Mouse (Mus musculus): ENCODE results near the gene Ppp4r1.
A peak's percentile ranks its signal among the peaks of the same experiment; 100 is the strongest.

Gene Ppp4r1

DNA sequence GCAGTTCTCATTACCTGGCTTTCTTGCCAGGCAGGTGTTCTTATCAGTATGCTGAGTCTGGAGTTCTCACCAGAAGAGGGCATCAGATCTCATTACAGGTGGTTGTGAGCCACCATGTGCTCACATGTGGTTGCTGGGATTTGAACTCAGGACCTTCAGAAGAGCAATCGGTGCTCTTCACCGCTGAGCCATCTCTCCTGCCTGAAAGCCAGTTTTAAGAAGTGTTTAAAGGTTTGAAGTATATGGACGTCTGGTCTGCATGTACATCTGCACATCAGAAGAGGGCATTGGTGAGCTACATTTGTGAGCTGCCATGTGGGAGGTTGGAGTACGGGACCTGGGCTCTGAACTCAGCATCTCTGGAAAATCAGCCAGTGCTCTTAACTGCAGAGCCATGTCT, 8.8 kb upstream of the Ppp4r1 start:
- no peak for DNase-seq

DNA sequence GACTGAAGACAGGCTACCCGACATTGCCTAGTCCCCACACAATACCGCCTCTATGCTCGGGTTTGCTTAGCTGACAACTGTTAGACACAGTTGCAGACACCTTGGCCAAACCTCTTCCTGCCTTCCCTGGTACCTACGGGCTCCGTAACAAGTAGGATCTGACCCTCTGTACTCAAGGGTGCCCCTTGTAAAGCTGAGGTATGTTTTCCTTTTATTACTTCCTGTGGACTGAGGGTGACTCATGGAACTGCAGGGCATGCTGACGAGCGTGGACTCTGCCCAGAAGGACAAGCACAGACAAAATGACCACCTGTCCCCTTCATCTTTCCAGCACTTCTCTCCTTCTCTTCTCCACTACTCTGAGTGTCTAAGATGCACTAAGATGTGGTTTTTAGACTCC, 7.9 kb upstream of the Ppp4r1 start:
- DNase-seq: no peak

DNA sequence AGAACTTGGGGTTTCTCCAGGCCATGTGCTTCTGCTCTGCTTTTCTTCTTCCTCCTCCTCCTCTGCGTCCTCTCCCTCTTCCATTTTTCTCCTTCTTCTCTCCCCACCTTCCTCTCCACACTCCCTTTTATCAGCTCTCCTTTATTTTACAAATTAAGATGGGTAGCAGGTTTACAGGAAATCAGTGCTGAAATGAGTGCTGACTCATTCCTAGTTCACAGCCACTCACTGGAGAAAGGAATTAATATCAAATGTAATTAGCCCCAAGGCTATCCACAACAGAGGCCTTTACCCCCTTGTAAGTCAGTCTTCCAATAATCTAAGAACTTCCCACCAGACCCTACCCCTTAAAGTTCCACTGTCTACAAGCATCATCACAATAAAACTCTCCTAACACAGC, 6.1 kb upstream of the Ppp4r1 start:
- DNase-seq: no peak

DNA sequence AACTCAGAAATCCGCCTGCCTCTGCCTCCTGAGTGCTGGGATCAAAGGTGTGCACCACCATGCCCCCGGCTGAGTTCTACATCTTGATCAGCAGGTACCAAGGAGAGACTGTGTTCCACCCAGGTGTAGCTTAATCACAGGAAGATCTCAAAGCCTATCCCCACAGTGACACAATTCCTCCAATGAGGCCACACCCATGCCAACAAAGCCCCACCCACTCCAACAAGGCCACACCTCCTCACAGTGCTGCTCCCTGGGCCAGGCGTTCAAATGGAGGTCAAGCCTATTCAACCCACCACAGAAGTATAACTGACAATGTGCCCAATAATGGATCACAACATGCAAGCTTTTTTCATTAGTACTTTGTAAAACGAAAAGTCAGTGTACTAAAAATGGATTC, 4.9 kb upstream of the Ppp4r1 start:
- DNase-seq: no peak

DNA sequence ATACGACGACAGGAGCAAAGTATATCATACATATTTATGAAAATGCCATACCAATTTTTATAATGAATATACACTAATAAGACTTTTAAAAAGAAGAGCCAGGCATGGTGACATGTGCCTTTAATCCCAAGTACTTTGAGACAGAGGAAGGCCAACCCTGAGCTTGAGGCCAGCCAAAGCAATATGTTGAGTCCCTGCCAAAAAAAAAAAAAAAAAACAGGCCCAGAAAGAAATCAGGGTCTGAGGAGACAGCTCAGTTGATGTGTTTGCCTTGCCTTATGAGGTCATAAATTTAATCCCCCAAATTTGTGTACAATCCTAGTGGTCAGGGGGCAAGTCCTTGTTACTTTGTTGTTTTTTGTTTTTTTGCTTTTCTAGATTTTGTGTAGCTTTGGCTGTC, 1.4 kb upstream of the Ppp4r1 start:
- no peak for DNase-seq

DNA sequence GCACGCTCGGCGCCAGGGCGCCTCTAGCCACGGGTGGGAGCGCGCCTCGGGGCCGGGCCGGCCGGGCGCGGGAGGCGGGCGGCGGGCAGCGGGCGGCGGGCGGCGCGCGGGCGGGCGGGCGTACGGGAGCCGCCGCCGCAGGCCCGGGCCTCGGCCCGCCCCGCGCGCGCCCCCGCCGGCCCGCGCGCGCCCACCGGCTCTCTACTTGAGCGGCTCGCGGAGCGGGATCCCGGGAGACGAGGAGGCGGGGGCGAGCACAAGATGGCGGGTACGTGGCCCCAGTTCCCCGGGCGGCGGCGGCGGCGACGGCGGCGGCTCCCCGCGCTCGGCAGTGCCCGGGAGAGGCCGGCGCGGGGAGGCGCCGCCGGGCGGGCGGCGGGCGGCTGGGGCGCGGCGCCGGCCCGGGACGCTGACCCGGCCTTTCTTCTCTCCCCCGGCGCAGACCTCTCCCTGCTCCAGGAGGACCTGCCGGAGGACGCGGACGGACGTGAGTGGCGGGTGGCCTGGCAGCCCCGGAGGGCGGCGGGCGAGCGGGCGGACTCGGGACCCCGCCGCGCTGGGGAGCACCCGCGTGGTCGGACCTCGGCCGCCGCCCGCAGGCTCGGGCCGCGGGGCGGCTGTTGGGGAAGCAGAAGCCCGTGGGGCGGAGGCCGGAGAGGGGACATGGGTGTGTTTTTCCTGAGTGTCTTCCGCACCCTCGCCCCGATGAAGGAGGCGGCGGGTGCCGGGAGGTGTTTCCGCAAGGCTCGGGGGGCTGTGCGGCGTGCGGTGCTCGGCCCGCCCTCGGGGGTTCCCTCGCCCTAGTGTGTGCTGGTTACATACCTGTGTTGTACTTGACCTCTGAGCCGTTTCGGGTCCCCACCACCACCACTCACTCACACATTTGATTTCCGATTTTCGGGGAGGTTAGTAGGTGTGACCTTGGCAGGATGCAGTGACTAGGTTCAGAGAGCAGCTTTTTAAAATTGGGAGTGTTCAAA, 1.1 kb downstream of the Ppp4r1 start:
- DNase-seq: peak; percentile 84

DNA sequence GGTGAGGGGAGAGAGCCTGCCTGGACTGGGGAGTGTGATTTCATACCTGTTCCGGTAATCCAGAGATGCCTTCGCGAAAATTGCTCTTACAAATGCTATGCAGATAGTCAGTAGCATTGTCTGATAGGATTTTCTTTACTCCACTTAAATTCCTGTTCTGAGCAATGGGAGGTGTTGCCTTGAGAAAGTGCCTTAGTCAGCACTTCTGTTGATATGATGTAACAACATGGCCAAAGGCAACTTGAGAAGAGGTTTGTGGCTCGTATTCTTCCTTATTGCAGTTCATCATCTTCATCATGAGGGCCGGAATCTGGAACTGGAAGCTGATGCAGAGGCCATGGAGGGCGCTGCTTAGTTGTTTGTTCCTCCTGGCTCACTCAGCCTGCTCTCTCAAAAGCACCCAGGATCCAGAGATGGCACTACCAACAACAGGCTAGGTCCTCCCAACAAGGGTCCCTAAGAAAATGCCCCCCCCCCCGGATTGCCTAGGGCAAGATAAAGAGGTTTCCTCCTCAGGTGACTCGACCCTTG, 2.3 kb downstream of the Ppp4r1 start:
- DNase-seq: no peak

DNA sequence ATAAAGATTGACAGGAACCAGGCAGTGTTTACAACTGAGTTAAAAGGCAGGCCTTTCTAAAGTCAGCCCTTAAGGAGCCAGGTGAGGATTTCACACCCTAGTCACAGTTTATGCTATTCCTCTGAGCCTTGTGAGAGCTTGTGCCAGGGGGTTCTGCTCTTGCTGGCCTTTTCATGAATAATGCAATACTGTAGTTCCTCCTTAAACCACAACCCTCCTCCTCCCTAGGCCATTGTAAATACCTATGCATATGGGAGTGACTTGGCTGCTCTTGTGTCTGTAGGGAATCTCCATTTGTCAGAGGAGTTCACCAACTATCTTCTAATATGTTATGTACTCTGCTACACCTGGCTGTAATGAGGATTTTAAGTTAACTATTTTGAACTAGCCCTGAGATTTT, 3.3 kb downstream of the Ppp4r1 start:
- no peak for DNase-seq

DNA sequence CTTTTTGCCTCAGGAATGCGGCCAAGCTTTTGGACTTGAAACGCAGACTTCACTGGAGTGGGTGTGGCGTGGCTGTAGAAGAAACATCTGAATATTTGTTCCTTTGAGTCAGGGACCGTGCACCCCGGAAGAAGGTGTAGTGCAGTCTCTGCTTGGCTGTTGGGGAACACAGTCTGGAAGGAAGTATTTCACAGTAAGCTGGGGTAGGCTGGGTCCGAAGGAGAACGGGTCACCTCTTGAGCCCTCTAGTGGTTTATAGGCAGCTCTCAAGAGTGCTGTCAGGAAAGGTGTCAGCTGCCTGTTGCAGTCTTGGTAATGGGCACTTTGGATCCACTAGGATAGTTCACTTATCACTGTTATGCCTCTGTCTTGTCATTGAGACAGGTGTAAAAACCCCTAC, 3.9 kb downstream of the Ppp4r1 start:
- DNase-seq: peak in 1 of 2 experiments; percentile 14

DNA sequence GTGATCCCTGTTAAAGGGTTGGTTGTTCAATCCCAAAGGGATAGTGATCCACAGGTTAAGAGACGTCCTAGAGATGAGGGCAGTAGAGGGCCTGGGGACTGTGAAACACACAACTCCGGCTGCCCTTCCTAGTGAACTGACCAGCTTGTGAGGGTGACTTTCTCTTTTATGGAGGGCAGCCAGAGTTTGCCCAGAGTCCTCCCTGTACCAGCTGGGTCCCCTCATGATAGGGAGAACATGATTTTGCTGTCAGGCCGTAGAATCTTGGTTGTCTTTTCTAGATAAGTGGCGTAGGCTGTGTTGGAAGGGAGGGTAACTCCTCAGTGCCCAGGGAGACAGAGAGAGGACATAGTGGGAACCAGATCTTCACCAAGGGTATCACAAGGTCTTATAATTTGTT, 4.9 kb downstream of the Ppp4r1 start:
- DNase-seq: no peak

DNA sequence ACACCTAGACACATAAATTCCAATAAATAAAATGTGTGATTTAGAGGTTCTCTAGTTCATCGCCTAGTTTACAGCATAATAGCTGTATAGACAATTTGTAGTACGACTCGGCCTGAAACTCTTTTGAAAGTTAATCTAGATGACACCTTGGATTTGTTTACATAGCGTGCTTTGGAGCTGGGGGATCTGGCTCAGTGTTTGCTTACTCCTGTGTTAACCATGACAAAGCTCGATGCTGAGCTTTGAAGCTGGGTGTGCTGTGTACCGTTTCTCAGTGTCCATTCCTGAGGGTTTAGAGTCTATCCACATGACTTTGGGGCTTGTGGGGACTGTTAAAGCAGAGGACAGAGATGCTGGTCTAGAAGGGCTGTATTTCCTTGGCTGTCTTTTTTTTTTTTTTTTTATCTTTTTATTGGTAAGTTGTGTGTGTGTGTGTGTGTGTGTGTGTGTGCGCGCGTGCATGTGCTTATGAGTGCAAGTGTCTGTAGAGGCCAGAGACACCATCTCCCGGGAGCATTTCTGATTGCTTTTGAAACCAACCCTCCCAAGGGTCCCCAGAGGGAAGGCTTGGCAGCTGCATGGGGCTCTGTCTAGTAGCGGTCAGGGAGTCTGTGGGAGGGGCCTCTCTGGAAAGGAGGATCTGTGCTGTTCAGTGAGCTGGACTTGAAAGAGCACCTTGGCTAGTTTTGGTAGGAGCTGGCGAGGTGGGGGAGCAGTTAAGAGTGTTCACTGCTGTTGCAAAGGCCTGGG, 6.3 kb downstream of the Ppp4r1 start:
- DNase-seq: no peak

DNA sequence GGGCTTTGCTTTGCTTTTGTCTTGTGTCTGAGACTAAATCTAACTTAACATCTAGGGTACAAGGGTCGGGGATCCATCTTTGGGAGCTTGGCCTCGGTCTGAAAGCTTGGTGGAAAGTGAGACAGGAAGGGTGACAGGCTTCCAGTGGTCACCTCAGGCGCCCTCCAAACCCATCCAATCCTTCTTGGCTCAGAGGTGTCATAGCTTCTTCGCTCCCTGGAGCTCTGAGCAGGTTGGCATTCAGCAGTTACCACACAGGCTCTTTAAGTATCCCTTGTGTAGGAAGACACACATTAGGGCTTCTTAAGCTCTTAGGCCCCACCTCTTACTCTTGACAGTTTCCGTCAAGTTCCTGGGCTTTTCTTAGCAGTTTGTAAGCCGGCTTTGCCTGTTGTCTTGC, 7.2 kb downstream of the Ppp4r1 start:
- no peak for DNase-seq

DNA sequence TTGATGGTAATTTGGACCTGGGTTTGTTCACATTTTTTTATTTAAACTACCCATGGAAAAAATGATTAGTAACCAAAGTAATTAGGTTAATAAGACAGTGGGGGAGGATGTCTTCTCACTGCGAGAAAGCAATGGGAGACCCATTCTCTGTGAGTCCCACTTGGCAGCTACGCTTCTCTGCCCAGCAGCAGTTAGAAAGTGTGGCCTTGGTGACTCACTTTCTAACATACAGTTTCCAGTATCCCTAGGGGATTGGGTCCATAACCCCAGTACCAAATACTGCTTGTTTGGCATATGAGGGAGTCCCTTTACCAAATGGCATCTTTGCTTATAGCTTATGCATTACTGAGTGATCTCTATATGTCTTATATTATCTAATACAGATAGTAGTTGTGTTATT, 8.8 kb downstream of the Ppp4r1 start:
- no peak for DNase-seq

DNA sequence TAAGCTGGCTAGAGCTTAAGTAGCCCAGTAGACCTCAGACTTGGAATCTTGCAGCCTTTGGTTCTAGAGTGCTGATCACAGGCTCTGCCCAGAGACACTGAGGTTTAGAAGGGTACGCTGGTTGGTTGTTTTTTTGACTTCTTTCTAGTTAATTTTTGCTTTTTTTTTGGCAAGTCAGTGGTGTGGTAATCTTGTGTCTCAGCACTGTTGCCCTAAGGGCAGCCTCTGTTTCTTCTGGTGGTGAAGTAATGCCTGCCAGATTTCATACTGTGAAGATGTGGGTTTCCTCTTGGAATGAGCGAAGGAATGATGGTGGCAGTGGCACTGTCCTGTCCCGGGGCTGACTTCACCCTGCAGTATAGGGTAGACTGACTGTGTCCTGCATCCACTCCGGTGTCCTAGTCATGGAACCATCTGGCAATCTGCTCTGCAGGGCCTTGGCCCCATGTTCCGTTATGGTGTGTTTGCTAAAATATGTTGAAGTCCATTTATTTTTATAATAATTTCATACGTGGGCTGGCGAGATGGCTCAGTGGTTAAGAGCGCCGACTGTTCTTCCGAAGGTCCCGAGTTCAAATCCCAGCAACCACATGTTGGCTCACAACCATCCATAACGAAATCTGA, 11.0 kb downstream of the Ppp4r1 start:
- DNase-seq: no peak

DNA sequence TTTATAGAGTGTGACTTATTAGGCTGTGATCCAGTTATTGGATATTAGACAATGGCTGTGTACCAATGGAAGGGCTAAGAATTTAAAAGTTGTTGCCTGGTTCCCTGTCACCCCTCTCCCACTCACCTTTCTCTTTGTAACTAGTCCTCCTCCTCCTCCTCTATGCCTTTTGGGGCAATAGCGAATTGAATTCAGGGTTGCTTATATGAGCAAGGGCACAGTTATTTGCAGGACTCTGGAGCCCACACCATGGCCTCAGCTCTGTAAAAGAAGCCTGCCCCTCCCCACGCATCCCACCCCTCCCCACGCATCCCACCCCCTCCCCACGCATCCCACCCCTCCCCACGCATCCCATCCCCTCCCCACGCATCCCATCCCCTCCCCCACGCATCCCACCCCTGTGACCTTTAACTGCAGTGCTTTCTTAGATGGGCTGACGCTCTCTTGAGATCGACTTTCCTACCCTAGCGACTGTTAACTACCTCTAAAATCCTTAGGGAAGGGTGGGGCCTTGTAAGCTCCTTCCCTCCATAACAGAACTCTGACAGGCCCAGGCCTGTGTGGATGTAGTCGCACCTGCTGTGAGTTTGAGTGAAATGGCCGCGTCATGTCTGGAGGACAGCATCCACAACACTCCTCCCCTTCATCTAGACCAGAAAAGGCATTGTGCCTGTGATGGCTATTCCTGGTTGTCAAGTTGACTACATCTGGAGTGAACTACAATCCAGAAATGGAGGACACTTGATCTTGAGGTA, 11.9 kb downstream of the Ppp4r1 start:
- no peak for DNase-seq

DNA sequence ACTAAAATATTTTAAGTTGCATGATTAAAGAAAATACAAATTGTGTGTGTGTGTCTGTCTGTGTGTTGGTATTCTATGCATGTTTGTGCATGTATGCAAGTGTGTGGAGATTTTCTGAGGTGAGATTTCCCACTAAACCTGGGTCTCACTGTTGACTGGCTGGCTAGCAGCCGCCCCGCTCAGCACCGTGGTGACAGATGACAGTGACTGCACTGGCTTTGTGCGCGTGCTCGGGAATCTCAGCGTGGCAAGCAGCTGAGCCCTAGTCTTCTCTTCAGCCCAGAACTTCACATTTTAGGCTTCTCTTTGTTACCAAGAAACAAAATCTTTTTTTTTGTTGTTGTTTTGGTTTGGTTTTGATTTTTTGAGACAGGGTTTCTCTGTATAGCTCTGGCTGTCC, 13.7 kb downstream of the Ppp4r1 start:
- no peak for DNase-seq

DNA sequence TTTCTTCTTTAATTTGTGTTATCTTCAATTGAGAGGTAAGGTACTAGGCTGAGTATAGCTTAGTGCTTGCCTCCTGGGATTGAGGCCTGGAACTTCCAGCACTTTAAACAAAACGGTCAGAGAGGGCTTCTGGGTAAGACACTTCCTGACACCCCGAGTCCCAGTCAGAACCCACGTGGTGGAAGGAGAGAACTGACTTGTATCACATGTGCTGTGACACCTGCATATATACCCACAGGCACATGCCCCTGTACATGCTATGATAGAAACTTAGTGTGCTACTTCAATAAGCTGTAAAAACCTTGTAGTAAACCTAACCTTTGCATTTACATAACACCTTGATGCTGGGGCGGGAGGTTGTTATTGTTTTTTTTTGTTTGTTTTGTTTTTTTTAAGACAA, 16.1 kb downstream of the Ppp4r1 start:
- DNase-seq: no peak

DNA sequence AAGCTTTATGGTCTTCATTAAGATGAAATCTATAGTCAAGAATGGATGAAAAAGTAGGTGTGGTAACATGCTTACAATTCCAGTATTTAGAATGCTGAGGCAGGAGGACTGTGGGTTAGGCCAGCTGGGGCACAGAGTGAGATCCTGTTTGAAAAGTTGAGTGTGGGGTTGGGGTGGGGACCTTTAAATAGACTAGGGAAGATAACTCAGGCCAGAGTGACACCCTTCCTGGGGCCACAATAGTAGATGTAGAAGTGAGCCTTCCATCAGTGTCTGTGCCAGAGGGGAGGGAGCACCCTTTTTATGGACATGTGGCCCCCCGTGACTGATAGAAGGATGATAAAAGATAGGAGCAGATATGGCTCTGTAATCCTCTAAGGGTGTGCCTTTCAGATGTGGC, 17.0 kb downstream of the Ppp4r1 start:
- DNase-seq: no peak

DNA sequence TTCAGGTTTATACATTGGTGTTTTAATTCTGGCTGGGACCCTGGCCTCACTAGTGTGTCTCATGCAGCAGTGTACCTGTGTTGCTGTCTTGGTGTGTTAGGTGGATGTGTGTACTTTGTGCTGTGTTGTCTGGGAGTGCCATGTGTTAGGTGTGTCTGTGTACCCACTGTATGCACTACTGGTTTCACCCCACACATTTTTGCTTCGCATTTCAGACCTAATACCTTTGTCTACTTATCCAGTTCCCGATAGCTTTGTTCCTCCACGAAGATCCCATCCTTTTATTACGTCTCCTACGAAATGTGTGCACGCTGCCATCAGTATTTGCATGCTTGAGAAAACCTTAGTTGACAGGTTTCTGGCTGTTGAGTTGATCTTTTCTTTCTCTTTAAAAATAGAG, 18.1 kb downstream of the Ppp4r1 start:
- no peak for DNase-seq

DNA sequence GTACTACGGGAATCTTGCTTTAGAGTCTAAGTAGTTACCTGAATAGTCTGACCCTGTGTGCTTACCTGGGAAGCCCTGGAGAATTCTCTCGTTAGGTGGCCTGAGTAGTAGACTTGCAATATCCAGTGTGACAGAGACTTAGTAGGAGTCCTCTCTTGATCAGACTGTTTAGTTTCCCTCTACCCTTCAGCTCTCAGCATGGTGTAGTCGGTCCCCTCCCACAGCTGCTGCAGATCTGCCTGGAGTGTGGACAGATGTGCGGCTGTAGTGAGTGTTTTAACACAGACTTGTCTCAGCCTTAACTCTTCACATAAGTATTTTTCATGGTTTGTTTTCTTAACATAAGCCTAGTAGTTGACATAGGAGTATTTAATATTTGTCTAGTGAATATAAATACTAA, 19.7 kb downstream of the Ppp4r1 start:
- DNase-seq: no peak

DNA sequence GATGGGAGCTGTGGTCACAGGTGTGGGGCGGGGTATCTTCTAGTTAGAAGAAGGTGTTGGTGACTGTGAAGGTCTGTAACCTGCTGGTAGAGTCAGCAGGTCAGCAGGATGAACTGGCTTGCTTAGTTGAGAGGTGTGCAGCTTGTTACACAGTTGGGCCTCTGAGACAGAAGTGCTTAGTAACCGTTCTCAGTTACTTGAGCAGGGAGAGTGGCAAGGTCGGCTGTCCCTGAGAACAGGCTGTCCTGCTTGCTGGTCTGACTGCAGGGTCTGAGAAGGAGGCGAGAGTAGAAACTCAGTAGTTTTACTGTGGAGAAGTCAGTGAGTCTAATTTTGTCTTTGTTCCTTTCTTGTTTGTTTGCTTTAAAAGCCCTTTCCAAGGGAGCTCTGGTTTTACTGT, 23.6 kb downstream of the Ppp4r1 start:
- no peak for DNase-seq

DNA sequence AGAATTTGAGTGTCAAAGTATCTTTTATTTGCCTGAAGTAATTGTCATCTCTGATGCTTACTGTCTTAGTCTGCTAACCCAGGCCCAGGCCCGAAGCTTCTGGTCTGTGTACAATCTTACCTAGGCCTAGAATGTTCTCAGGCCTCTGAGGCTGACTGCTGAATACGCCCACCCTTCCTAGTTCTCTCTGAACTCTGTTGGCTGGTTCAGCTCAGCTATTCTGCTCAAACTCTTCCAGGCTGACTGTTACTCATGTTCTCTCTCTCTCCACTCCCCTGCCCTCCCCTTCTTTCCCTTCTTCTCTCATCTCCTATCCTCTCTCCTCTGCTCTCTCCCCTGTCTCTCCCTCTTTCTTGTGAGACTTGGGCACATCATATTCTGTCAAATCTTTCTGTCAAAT, 24.0 kb downstream of the Ppp4r1 start:
- no peak for DNase-seq

DNA sequence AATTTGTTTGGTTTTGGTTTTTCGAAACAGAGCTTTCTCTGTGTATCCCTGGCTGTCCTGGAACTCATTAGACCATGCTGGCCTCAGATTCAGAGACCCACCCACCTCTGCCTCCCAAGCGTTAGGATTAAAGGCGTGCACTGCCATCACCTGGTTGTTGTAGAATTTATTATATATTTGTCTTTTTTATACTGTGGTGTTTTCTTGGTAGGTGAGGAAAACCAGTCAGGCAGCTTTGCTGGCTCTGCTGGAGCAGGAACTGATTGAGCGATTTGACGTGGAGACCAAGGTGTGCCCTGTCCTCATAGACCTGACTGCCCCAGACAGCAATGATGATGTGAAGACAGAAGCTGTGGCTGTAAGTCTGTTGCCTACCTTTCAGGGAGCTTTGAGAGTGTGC, 28.7 kb downstream of the Ppp4r1 start:
- DNase-seq: no peak

All from cerebellum, adult 18-20 months (tissue).